Mouse (Mus musculus) erythroblast, adult 5-6 weeks (primary cell): ENCODE results near the gene Sfrp4. TPM values are rescaled to one million over a fixed set of nuclear protein-coding genes. Genes with fewer than 3 reads are reported as not detected.

Experiments used
- ATAC-seq: replicated peaks from 2 replicates; pipeline ENCODE4 v1.8.0; 2016; ENCODE audit warnings: moderate number of reproducible peaks, mild to moderate bottlenecking, moderate TSS enrichment, inconsistent platforms; ENCODE audit not compliant: poor library complexity, low FRiP score, severe bottlenecking
- total RNA-seq, 2 experiments: library from RNA; stranded (forward) in 1 of 2; stranded (reverse) in 1 of 2; fragments of 150-400 nt in 1 of 2; fragments of 200-764, 138-1000 nt in 1 of 2; gene quantifications; 2 replicates each; pipeline versions ENCODE4 v1.2.3 to v1.2.4; 2015 to 2017; ENCODE audit warnings: low replicate concordance in 2 of 2

Gene Sfrp4
- total RNA-seq, 2 experiments from 2014 or later, result 1.6 to 2.1 TPM

GRCm38 (mm10) chr13:19626473-19626872 lies 3.6 kb downstream of the Sfrp4 start:
- no peak for ATAC-seq

GRCm38 (mm10) chr13:19630768-19631709 lies 8.1 kb downstream of the Sfrp4 start:
- ATAC-seq, result no peak

- peak; percentile 80 for ATAC-seq
Measured at GRCm38 (mm10) chr13:19636131-19636530, 13.2 kb downstream of the Sfrp4 start.

- ATAC-seq, result no peak
Measured at GRCm38 (mm10) chr13:19640203-19640851, 17.4 kb downstream of the Sfrp4 start.

- ATAC-seq, result no peak
Measured at GRCm38 (mm10) chr13:19643519-19643918, 20.6 kb downstream of the Sfrp4 start.

- no peak for ATAC-seq
Measured at GRCm38 (mm10) chr13:19644225-19644624, 21.3 kb downstream of the Sfrp4 start.

- ATAC-seq, result peak; percentile 84
Measured at GRCm38 (mm10) chr13:19649824-19650223, 26.9 kb downstream of the Sfrp4 start.

GRCm38 (mm10) chr13:19652405-19652804 lies 29.5 kb downstream of the Sfrp4 start:
- ATAC-seq, result peak; percentile 62; the same call in 1 of the 2 replicates

GRCm38 (mm10) chr13:19668355-19669140 lies 45.6 kb downstream of the Sfrp4 start:
- no peak for ATAC-seq

GRCm38 (mm10) chr13:19674025-19674424 lies 51.1 kb downstream of the Sfrp4 start:
- no peak for ATAC-seq

- no peak for ATAC-seq
Measured at GRCm38 (mm10) chr13:19674601-19675000, 51.7 kb downstream of the Sfrp4 start.

Other genes starting within 250 kb of the Sfrp4 start
- gene Stard3nl, start 227.3 kb upstream of the Sfrp4 start, total RNA-seq (2015; ENCODE audit: low replicate concordance), result 8.6 and 13.0 TPM in 2 replicates
- gene Stard3nl, start 227.3 kb upstream of the Sfrp4 start, total RNA-seq (2017; ENCODE audit: low replicate concordance), result 7.9 and 13.0 TPM in 2 replicates
- 12.1 and 13.8 TPM in 2 replicates for gene Epdr1, start 3.2 kb upstream of the Sfrp4 start, total RNA-seq (2015; ENCODE audit: low replicate concordance)
- gene Epdr1, start 3.2 kb upstream of the Sfrp4 start, total RNA-seq (2017; ENCODE audit: low replicate concordance), result 4.7 and 13.7 TPM in 2 replicates
- not detected in 2 replicates for gene Nme8, start 74.7 kb downstream of the Sfrp4 start, total RNA-seq (2015; ENCODE audit: low replicate concordance)
- not detected in 2 replicates for gene Nme8, start 74.7 kb downstream of the Sfrp4 start, total RNA-seq (2017; ENCODE audit: low replicate concordance)
- 7.5 and 30.5 TPM in 2 replicates for gene Gpr141, start 201.2 kb downstream of the Sfrp4 start, total RNA-seq (2015; ENCODE audit: low replicate concordance)
- gene Gpr141, start 201.2 kb downstream of the Sfrp4 start, total RNA-seq (2017; ENCODE audit: low replicate concordance), result 13.1 and 14.6 TPM in 2 replicates